Mouse (Mus musculus) small intestine, adult 2 months (tissue): ENCODE data around the gene Ppp1r16b.

ENCODE experiments used
- CTCF ChIP-seq: fragments of 200-500 bp; IDR thresholded peaks from 2 replicates; pipeline ENCODE4 v1.5.1; 2012; ENCODE audit warnings: low read depth, mild to moderate bottlenecking, control low read depth, inconsistent platforms, low read length, moderate library complexity, mixed read lengths; ENCODE audit not compliant: insufficient replicate concordance, insufficient read length; ENCODE audit errors: extremely low read depth
- POLR2A ChIP-seq: fragments of 200-500 bp; IDR thresholded peaks from 2 replicates; pipeline ENCODE4 v1.6.1; 2012; ENCODE audit warnings: low read depth, mild to moderate bottlenecking, control low read depth, inconsistent platforms, low read length, moderate library complexity

DNA sequence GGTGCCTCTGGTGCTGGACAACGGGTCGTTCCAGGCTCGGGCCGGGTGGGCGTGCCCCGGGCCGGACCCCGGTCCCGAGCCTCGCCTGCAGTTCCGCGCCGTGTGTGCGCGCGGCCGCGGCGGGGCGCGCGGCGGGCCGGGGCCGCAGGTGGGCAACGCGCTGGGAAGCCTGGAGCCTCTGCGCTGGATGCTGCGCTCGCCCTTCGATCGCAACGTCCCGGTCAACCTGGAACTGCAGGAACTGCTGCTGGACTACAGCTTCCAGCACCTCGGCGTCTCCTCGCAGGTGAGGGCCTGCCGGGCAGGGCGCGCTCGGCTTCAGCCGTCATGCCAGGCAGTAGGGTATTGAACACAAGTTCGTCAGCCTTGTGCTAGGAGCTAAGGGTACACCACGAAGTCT is 40.0 kb upstream of the Ppp1r16b start:
- TF ChIP-seq CTCF (no peak), POLR2A (no peak)
